Mouse (Mus musculus): ENCODE data around the gene Vmn1r219.
"Not testable (repeated sequence)": the region's sequence is repeated elsewhere in the genome, so short reads cannot be mapped to it uniquely, and the experiment has no call there.

DNA sequence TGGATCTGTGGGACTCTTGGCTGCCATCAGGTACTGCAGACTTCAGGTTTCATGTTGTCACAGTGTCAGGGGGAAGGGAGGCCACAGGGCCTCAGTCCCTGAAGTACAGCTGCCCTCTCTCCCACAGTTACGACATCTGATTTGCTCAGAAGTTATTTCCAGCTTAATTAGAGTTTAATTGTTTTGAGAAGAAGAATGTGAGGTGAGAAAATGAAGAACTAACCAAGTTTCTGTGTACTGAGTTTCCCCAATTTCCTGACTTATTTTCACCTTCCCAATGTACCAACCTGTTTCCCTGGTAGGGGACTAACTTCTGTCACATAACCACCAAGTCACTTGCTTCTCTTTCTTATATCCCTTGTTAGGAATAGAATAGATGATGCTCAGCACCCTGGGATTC lies 41.0 kb upstream of the Vmn1r219 start, which contains the start of gene Vmn1r217:
- TF ChIP-seq CTCF (conservative IDR thresholded peaks at IDR 0.05; ENCODE audit: low read length); NANOG (IDR thresholded peaks at IDR 0.05; ENCODE audit: borderline replicate concordance, low read length): not testable (repeated sequence)

Measured in E14TG2a.4 (cell line).